Mouse (Mus musculus): ENCODE data around the gene Blmh. TPM values are rescaled to one million over a fixed set of nuclear protein-coding genes. Genes with fewer than 3 reads are reported as not detected.
"Not testable (repeated sequence)": the region's sequence is repeated elsewhere in the genome, so short reads cannot be mapped to it uniquely, and the experiment has no call there.

Gene Blmh
- polyA plus RNA-seq, 1 experiment, result 58.3 TPM

DNA sequence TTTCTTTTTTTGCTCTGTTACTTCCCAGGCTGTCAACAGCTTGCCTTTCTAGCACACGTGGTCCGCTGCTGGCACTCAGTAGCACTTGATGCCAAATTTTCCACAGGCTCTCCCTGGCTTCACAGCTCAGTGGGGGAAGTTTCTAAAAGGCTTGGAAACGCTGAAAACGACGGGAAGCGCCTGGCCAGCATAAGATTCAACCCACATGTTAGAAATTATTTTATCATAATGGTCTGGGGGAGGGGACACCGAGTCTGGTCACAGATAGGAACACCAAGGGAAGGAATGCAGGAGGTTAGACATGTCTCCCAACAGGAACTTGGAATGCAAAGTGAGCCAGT lies 12.6 kb upstream of the Blmh start:
- no peak overlapping the region for H3ac ChIP-seq (ENCODE audit: control insufficient read depth, insufficient read length)
- H3K4me3 ChIP-seq, result no peak overlapping the region
- H3K4me2 ChIP-seq (ENCODE audit: low read depth), result no peak overlapping the region
- no peaks in the 10 kb centered on the region for H3K36me3 ChIP-seq (ENCODE audit: control insufficient read depth, insufficient read depth)
- peaks cover 1% of the 10 kb centered on the region for H3K27me3 ChIP-seq (ENCODE audit: control insufficient read depth, insufficient read depth, insufficient read length)
- no peaks in the 10 kb centered on the region for H3K79me2 ChIP-seq (ENCODE audit: control insufficient read depth, insufficient read depth)
- TF ChIP-seq USF1 (IDR thresholded peaks at IDR 0.05; ENCODE audit: low read depth) (no peak), POLR2AphosphoS2 (IDR thresholded peaks at IDR 0.05; ENCODE audit: insufficient read length, low read depth) (no peak), TCF12 (IDR thresholded peaks at IDR 0.05; ENCODE audit: insufficient read depth, poor library complexity, severe bottlenecking) (no peak)

DNA sequence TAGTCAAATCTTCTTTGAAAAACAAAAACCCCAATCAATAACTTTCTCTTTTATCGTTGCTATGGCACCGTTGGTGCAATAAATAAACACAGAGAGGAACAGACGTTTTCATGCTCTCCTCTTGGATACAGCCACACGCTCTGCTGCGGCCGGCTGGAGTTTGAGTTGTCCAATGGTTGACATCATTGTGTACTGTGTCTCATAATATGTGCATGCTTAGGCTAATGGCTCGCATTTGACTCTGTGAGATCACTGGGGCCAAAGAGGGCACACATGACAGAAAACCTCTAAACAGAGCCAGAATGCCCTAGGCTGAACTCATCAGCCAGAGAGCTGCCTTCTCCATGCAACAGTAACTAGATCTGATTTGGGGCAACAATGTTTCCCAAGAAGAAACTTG lies 10.2 kb upstream of the Blmh start:
- Histone ChIP-seq H3K27me3 (ENCODE audit: control insufficient read depth, insufficient read depth, insufficient read length) (no peaks in the 10 kb centered on the region), H3K4me2 (ENCODE audit: low read depth) (no peak overlapping the region), H3K36me3 (ENCODE audit: control insufficient read depth, insufficient read depth) (no peaks in the 10 kb centered on the region), H3K79me2 (ENCODE audit: control insufficient read depth, insufficient read depth) (no peaks in the 10 kb centered on the region), H3K4me3 (no peak overlapping the region), H3ac (ENCODE audit: control insufficient read depth, insufficient read length) (no peak overlapping the region)
- TF ChIP-seq MAX (IDR thresholded peaks at IDR 0.05; ENCODE audit: low read depth), result no peak
- TF ChIP-seq CEBPB (IDR thresholded peaks at IDR 0.05; ENCODE audit: insufficient read depth, poor library complexity, severe bottlenecking), result no peak
- TF ChIP-seq SRF (IDR thresholded peaks at IDR 0.05; ENCODE audit: control insufficient read depth, insufficient read length, low read depth), result no peak
- TF ChIP-seq TCF3 (IDR thresholded peaks at IDR 0.05; ENCODE audit: insufficient read length, low read depth), result no peak
- TF ChIP-seq MYOD1 (IDR thresholded peaks at IDR 0.05; ENCODE audit: control insufficient read depth in 1 of 3, insufficient read length in 2 of 3, low read depth in 2 of 3), result no peak
- no peak for TF ChIP-seq POLR2AphosphoS2 (IDR thresholded peaks at IDR 0.05; ENCODE audit: insufficient read length, low read depth)
- no peak for TF ChIP-seq TCF12 (IDR thresholded peaks at IDR 0.05; ENCODE audit: insufficient read depth, poor library complexity, severe bottlenecking)
- no peak for TF ChIP-seq MYOG (IDR thresholded peaks at IDR 0.05; ENCODE audit: control insufficient read depth in 1 of 3, insufficient read depth in 1 of 3, insufficient read length in 2 of 3, low read depth in 2 of 3)
- no peak for TF ChIP-seq USF1 (IDR thresholded peaks at IDR 0.05; ENCODE audit: low read depth)
- no peak for TF ChIP-seq E2F4 (IDR thresholded peaks at IDR 0.05; ENCODE audit: insufficient read depth)
- TF ChIP-seq REST (IDR thresholded peaks at IDR 0.05; ENCODE audit: insufficient read depth, insufficient read length), result no peak
- no peak for TF ChIP-seq POLR2A (IDR thresholded peaks at IDR 0.05; ENCODE audit: insufficient read length, low read depth)

DNA sequence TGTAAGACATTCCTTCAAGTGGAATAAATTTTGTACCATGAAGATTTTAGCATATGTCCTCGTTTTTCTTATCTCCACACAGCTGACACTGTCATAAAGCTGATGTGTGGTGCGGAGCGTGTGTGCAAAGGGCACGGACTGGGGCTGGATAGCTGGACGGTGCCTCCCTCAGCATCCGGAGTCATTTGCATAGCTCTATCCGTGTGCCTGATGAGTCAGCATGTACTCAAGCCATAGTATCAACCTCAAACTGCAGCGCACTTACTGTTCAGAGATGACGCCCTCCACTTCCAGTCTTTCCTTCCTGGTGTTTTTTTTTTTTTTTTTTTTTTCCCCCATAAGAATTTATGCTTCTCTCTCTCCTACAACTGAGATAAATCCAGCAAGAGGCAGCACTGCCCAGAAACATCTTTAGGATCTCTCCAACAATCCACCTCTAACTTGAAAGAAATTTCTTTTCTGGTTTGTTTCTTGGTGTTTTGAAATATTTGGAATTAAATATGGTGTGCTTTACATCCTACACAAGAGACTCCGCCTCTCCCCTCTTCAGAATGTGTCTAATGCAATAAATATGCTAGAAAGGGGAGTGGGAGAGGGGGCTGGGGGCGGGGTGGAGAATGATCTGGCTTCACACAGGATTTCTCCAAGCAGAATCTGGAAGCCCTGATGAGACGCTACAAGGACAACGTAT lies 7.9 kb upstream of the Blmh start:
- Histone ChIP-seq H3K4me3 (no peak overlapping the region), H3K27me3 (ENCODE audit: control insufficient read depth, insufficient read depth, insufficient read length) (no peaks in the 10 kb centered on the region), H3K36me3 (ENCODE audit: control insufficient read depth, insufficient read depth) (no peaks in the 10 kb centered on the region), H3K4me2 (ENCODE audit: low read depth) (peak overlapping the region; percentile 68), H3ac (ENCODE audit: control insufficient read depth, insufficient read length) (no peak overlapping the region), H3K79me2 (ENCODE audit: control insufficient read depth, insufficient read depth) (no peaks in the 10 kb centered on the region)
- TF ChIP-seq TCF3 (IDR thresholded peaks at IDR 0.05; ENCODE audit: insufficient read length, low read depth) (no peak), MYOG (IDR thresholded peaks at IDR 0.05; ENCODE audit: control insufficient read depth in 1 of 3, insufficient read depth in 1 of 3, insufficient read length in 2 of 3, low read depth in 2 of 3) (no peak), MYOD1 (IDR thresholded peaks at IDR 0.05; ENCODE audit: control insufficient read depth in 1 of 3, insufficient read length in 2 of 3, low read depth in 2 of 3) (no peak), MAX (IDR thresholded peaks at IDR 0.05; ENCODE audit: low read depth) (no peak), E2F4 (IDR thresholded peaks at IDR 0.05; ENCODE audit: insufficient read depth) (no peak), POLR2AphosphoS2 (IDR thresholded peaks at IDR 0.05; ENCODE audit: insufficient read length, low read depth) (no peak), SRF (IDR thresholded peaks at IDR 0.05; ENCODE audit: control insufficient read depth, insufficient read length, low read depth) (no peak), REST (IDR thresholded peaks at IDR 0.05; ENCODE audit: insufficient read depth, insufficient read length) (no peak), USF1 (IDR thresholded peaks at IDR 0.05; ENCODE audit: low read depth) (no peak), POLR2A (IDR thresholded peaks at IDR 0.05; ENCODE audit: insufficient read length, low read depth) (no peak), TCF12 (IDR thresholded peaks at IDR 0.05; ENCODE audit: insufficient read depth, poor library complexity, severe bottlenecking) (no peak), CEBPB (IDR thresholded peaks at IDR 0.05; ENCODE audit: insufficient read depth, poor library complexity, severe bottlenecking) (no peak)

DNA sequence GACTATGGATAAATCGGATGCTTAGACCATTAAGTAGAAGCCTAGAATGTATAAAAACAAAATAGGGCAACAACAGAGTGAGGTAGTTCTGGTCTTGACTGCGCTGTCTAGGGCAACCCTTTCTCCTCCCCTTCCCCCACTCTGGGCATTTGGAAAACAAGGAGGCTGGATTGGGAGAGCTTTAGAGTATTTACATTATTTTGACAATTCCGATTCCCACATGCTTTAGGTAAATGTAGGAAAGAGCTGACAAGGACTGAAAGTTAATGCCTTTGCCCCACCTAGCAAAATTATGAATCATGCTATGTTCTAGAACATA lies 7.4 kb upstream of the Blmh start:
- TF ChIP-seq CEBPB (IDR thresholded peaks at IDR 0.05; ENCODE audit: insufficient read depth, poor library complexity, severe bottlenecking), result no peak
- no peak overlapping the region for H3K4me3 ChIP-seq
- no peaks in the 10 kb centered on the region for H3K79me2 ChIP-seq (ENCODE audit: control insufficient read depth, insufficient read depth)
- no peaks in the 10 kb centered on the region for H3K27me3 ChIP-seq (ENCODE audit: control insufficient read depth, insufficient read depth, insufficient read length)
- H3K36me3 ChIP-seq (ENCODE audit: control insufficient read depth, insufficient read depth), result no peaks in the 10 kb centered on the region
- H3ac ChIP-seq (ENCODE audit: control insufficient read depth, insufficient read length), result no peak overlapping the region
- H3K4me2 ChIP-seq (ENCODE audit: low read depth), result peak overlapping the region; percentile 68

DNA sequence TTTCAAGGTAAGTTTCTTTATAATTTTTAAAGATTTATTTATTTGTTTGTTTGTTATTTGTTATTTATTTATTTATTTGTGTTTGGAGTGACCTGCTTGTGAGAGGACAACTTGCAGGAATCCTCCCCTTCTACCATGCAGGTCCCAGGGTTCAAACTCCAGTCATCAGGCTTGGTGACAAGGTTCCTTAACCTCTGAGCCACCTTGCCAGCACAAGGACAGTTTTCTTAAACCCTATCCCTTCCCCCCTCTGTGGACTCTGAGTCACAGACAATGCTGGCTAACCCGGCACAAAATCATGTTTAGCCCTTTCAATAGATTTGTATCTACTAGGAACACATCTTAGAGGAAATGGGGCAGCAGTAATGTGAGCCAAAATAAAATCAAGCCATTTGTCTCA lies 4.0 kb upstream of the Blmh start:
- H3K4me3 ChIP-seq, result no peak overlapping the region
- no peak overlapping the region for H3K4me2 ChIP-seq (ENCODE audit: low read depth)
- H3K36me3 ChIP-seq (ENCODE audit: control insufficient read depth, insufficient read depth), result no peaks in the 10 kb centered on the region
- no peak overlapping the region for H3ac ChIP-seq (ENCODE audit: control insufficient read depth, insufficient read length)
- no peaks in the 10 kb centered on the region for H3K79me2 ChIP-seq (ENCODE audit: control insufficient read depth, insufficient read depth)
- TF ChIP-seq TCF12 (IDR thresholded peaks at IDR 0.05; ENCODE audit: insufficient read depth, poor library complexity, severe bottlenecking) (no peak), CEBPB (IDR thresholded peaks at IDR 0.05; ENCODE audit: insufficient read depth, poor library complexity, severe bottlenecking) (no peak), SRF (IDR thresholded peaks at IDR 0.05; ENCODE audit: control insufficient read depth, insufficient read length, low read depth) (no peak), REST (IDR thresholded peaks at IDR 0.05; ENCODE audit: insufficient read depth, insufficient read length) (no peak), E2F4 (IDR thresholded peaks at IDR 0.05; ENCODE audit: insufficient read depth) (no peak), POLR2A (IDR thresholded peaks at IDR 0.05; ENCODE audit: insufficient read length, low read depth) (no peak), MAX (IDR thresholded peaks at IDR 0.05; ENCODE audit: low read depth) (no peak), POLR2AphosphoS2 (IDR thresholded peaks at IDR 0.05; ENCODE audit: insufficient read length, low read depth) (no peak), MYOD1 (IDR thresholded peaks at IDR 0.05; ENCODE audit: control insufficient read depth in 1 of 3, insufficient read length in 2 of 3, low read depth in 2 of 3) (no peak), USF1 (IDR thresholded peaks at IDR 0.05; ENCODE audit: low read depth) (no peak)
- H3K27me3 ChIP-seq (ENCODE audit: control insufficient read depth, insufficient read depth, insufficient read length), result no peaks in the 10 kb centered on the region

DNA sequence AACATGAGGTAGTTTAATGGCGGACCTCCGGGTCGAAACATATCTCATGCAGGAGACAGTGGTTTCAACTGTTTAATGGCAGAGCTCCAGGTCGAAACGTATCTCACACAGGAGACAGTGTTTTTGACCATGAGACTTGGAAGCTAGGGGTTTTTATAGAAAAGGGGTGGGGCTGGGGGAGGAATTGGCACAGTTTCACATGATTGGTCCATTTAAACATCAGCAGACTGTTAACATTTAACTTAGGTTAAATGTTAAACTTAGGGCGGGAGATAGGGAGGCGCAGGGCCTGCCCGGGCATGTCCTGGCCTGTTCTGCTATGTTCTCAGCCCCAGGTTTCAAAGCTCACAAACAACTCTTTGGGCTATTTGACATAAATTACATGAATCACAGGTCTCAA lies 4.0 kb downstream of the Blmh start:
- H3K27me3 ChIP-seq (ENCODE audit: control insufficient read depth, insufficient read depth, insufficient read length); H3ac ChIP-seq (ENCODE audit: control insufficient read depth, insufficient read length); H3K4me3 ChIP-seq; H3K36me3 ChIP-seq (ENCODE audit: control insufficient read depth, insufficient read depth); H3K79me2 ChIP-seq (ENCODE audit: control insufficient read depth, insufficient read depth); H3K4me2 ChIP-seq (ENCODE audit: low read depth): not testable (repeated sequence)

All from myocyte (in vitro differentiated cells).